Mouse (Mus musculus) intestine, embryonic 16.5 days (tissue): Measurements from ENCODE around the gene Daam2. TPM values are rescaled to one million over a fixed set of nuclear protein-coding genes. Genes with fewer than 3 reads are reported as not detected.
A peak's percentile ranks its signal among the peaks of the same experiment; 100 is the strongest.

Experiments used
- ATAC-seq: fragments of 200-750 bp; cut with Nextera tagmentation; 2 replicates; pipeline ENCODE4 v1.8.0; 2017; ENCODE audit warnings: moderate TSS enrichment, moderate library complexity
- H3K27ac ChIP-seq: fragments of 300-500 bp; sonication (generic); 2 replicates; pipeline ENCODE4 v1.5.1; 2014; ENCODE audit warnings: mild to moderate bottlenecking, low read length
- H3K27me3 ChIP-seq: fragments of 300-500 bp; sonication (generic); replicated peaks from 2 replicates; pipeline ENCODE4 v1.6.1; 2014; ENCODE audit warnings: low read length, control low read depth, mixed read lengths; ENCODE audit not compliant: control insufficient read depth, insufficient read depth
- H3K36me3 ChIP-seq: fragments of 300-500 bp; sonication (generic); 2 replicates; pipeline ENCODE4 v1.6.1; 2014; ENCODE audit warnings: low read length, control low read depth; ENCODE audit not compliant: control insufficient read depth, insufficient read depth
- H3K4me1 ChIP-seq: fragments of 300-500 bp; sonication (generic); 2 replicates; pipeline ENCODE4 v1.6.1; 2014; ENCODE audit warnings: low read length, control low read depth, mixed read lengths; ENCODE audit not compliant: control insufficient read depth, insufficient read depth
- H3K4me2 ChIP-seq: fragments of 300-500 bp; sonication (generic); 2 replicates; pipeline ENCODE4 v1.6.1; 2014; ENCODE audit warnings: low read depth, low read length, control low read depth
- H3K4me3 ChIP-seq: fragments of 300-500 bp; sonication (generic); 2 replicates; pipeline ENCODE4 v1.5.1; 2014; ENCODE audit warnings: mild to moderate bottlenecking, low read length
- H3K9ac ChIP-seq: fragments of 300-500 bp; sonication (generic); 2 replicates; pipeline ENCODE4 v1.6.1; 2014; ENCODE audit warnings: low read depth, low read length
- H3K9me3 ChIP-seq: fragments of 300-500 bp; sonication (generic); 2 replicates; pipeline ENCODE4 v1.6.1; 2016; ENCODE audit warnings: low read length, control low read depth; ENCODE audit not compliant: control insufficient read depth
- WGBS: fragments of 180-500 bp; shearing (Covaris S2); extraction: QIAGEN DNeasy Blood & Tissue Kit; methylation state at CpG from one replicate; pipeline ENCODE4 v1.1.7; 2014; 5-methylcytosine and 5-hydroxymethylcytosine counted together
- polyA plus RNA-seq: library from polyadenylated mRNA; unstranded; fragments of >200 nt; fragmentation: Nextera tagmentation; extraction: Ambion mirVana; gene quantifications from 2 replicates; pipeline ENCODE4 v1.2.1, GENCODE M21; 2015

Daam2 gene
- polyA plus RNA-seq, 1 experiment from 2014 or later = 3.5 TPM

DNA sequence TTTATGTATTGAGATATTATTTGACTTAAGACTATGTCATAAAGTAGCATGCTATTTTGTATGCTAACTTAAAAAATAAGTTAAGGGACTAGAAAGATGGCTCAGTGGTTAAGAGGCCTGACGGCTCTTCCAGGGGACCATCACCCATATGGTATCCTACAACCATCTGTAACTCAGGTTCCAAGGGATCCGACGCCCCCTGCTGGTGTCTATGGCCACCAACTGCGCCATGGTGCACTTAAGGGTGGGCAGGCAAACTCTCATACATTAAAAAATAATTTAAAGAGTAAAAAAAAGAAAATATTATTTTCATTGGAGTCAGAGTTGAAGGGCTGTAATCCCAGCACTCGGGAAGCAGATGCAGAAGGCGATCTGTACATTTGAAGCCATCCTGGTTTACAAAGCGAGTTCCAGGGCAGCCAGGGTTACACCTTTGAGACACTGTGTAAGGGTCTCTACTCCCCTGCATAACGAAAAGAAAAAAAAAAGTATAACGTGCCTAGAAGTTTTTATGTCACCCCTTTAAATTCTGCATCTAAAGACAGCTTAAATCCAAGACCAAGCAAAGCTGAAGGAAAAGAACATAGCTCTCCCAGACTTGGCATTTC lies 136.4 kb downstream of the Daam2 start:
- WGBS = 22% methylated on average over 9 of the region's 9 CpGs
- H3K9me3 ChIP-seq = no peaks in the 10 kb centered on the region
- peaks cover 19% of the 10 kb centered on the region for H3K4me1 ChIP-seq
- no peak overlapping the region for H3K9ac ChIP-seq
- no peak overlapping the region for H3K27ac ChIP-seq
- ATAC-seq = peak; percentile 7
- H3K4me2 ChIP-seq = peak overlapping the region; percentile 15; the same call in 1 of the 2 replicates
- H3K27me3 ChIP-seq = no peaks in the 10 kb centered on the region
- no peaks in the 10 kb centered on the region for H3K36me3 ChIP-seq
- no peak overlapping the region for H3K4me3 ChIP-seq

DNA sequence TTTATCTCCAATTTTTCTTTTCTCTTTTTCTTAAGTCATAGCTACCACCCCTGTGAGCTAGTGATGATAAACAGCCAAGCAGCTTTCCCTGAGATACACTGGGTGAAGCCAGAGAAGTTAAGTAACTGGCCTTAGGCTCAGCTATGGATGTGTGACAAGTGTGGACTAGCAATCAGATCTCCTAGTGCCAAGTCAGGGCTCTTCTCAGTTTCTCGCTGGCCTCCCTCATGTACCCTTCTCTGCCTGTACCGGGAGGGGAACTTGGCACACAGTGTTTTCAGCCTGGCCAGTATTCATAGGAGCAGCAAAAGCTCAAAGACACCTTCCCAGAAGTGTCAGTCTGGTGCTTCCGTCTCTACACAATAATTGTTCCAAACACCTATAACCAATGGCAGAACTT lies 140.3 kb downstream of the Daam2 start:
- no peaks in the 10 kb centered on the region for H3K4me1 ChIP-seq
- no peaks in the 10 kb centered on the region for H3K36me3 ChIP-seq
- ATAC-seq = no peak
- H3K27me3 ChIP-seq = no peaks in the 10 kb centered on the region
- no peak overlapping the region for H3K4me3 ChIP-seq
- 89% methylated on average over 3 of the region's 3 CpGs for WGBS
- H3K27ac ChIP-seq = no peak overlapping the region
- H3K9ac ChIP-seq = no peak overlapping the region
- H3K9me3 ChIP-seq = no peaks in the 10 kb centered on the region
- no peak overlapping the region for H3K4me2 ChIP-seq

DNA sequence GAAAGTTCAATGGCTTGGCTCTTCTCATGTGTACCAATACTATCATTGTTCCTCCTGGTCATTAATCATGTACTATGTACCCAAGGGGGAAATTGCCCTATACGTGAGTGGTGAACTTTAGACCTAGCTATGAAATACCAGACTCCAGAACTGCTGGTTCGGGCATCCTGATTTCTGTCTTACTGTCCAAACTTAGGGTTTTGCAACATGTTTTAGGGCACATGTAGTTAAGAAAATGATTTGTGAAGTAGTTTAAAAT lies 141.1 kb downstream of the Daam2 start:
- no peak overlapping the region for H3K4me2 ChIP-seq
- H3K4me1 ChIP-seq = no peaks in the 10 kb centered on the region
- no peak overlapping the region for H3K9ac ChIP-seq
- H3K27ac ChIP-seq = no peak overlapping the region
- no peaks in the 10 kb centered on the region for H3K27me3 ChIP-seq
- ATAC-seq = peak; percentile 76
- WGBS = 55% methylated on average over 2 of the region's 2 CpGs
- no peak overlapping the region for H3K4me3 ChIP-seq
- H3K36me3 ChIP-seq = no peaks in the 10 kb centered on the region
- no peaks in the 10 kb centered on the region for H3K9me3 ChIP-seq

DNA sequence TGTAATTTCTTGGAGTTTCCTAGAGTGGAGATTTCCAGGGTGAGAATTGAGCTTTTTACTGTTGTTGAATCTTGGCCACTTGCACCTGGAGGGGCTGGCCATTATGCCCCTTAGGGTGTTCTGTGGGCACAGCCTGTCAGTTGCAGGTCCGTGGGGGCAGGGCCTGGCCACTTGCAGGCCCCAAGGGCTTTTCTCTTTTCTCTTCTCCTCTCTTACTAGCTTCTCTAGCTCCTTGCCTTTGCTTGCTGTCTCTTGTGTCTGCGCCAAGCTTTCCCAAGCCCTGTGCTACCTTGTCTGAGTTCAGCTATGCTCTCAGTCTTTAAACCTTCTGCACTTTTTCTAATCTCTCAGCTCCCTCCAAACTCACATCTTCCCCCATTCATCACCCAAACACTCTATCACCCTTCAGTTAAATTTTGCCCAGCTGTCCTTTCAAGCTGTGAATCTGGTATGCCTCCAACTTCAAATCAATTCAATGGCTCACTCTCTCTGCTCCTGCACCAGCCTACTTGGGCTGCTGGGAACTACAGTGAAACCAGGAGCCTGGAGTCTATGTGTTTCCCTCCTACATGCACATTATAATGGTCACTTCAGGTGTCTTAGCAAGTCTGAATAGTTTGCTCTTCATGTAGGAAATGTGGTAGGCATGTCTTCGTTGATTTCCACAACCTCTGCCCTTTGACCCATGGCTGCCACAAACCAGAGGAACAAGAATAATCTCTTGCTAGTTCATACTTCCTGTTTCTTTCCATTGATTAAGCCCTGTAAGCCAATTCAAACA lies 141.7 kb downstream of the Daam2 start:
- no peak for ATAC-seq
- H3K9ac ChIP-seq = no peak overlapping the region

DNA sequence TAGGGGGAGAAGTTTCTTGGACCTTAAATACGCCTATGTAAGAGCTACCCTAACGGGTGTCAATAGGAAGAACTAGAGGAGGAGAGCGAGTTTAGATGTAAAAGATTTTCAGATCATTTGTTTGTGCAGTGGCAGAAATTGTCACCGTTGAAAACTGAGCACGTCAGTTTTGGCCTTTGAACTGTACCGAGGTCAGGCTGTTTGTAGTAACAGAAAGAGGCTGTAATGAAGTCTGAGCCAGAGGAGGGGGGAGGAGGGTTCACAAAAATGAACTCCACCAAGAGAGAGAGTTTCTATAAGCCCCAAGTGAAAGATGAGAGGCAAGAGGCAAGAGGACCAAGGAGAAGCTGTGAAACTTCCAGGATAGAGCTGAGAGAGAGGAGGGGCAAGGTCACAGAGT lies 144.3 kb downstream of the Daam2 start:
- no peak for ATAC-seq
- Histone ChIP-seq H3K9ac (no peak overlapping the region), H3K4me3 (no peak overlapping the region), H3K27ac (no peak overlapping the region), H3K9me3 (no peaks in the 10 kb centered on the region), H3K4me1 (no peaks in the 10 kb centered on the region), H3K27me3 (no peaks in the 10 kb centered on the region), H3K4me2 (no peak overlapping the region), H3K36me3 (no peaks in the 10 kb centered on the region)
- WGBS = 50% methylated on average over 6 of the region's 6 CpGs

More for the DNA sequence above, 141.7 kb downstream of the Daam2 start:
- Histone ChIP-seq H3K27ac (peak overlapping the region; percentile 9; the same call in 1 of the 2 replicates), H3K27me3 (no peaks in the 10 kb centered on the region), H3K36me3 (no peaks in the 10 kb centered on the region), H3K4me2 (no peak overlapping the region), H3K4me1 (no peaks in the 10 kb centered on the region), H3K9me3 (no peaks in the 10 kb centered on the region), H3K4me3 (no peak overlapping the region)
- 51% methylated on average over 3 of the region's 3 CpGs for WGBS

DNA sequence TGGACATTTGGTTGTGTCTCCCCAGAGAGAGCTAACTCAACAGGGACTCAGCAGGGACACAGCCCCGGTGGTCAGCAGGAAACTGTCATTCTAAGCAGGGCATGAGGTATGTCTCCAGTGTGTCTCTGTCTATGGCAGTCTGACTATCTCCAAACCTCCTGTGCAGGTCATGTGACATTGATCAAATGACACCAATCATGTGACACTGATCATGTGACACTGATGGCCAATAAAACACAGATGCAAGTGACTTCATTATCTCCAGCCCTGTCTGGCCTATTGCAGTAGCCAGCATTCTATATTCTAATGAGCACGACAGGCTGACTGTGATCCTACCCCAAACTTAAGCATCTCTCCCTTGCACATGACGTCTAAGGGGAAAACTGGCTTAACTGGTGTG lies 147.9 kb downstream of the Daam2 start:
- Histone ChIP-seq H3K4me1 (no peaks in the 10 kb centered on the region), H3K4me3 (no peak overlapping the region), H3K9me3 (no peaks in the 10 kb centered on the region), H3K36me3 (no peaks in the 10 kb centered on the region), H3K27ac (no peak overlapping the region), H3K9ac (no peak overlapping the region), H3K27me3 (no peaks in the 10 kb centered on the region), H3K4me2 (no peak overlapping the region)
- no peak for ATAC-seq
- WGBS = 75% methylated on average over 3 of the region's 3 CpGs

DNA sequence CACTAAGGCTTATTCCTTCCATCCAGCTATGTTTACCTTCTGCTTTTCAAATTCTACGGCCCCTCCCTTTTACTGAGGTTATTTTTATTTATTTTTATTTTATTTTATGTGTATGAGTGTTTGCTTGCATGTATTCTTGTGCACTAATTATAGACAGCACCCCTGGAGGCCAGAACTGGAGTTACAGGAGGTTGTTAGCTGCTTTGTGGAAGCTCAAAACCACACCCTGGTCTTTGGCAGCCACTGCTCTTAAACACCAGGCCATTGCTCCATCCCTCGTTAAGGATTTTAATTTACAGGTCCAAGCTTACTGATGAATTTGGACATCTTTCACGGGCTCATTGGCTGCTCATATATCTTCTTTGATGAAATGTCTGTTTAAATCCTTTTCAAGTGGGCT lies 150.6 kb downstream of the Daam2 start:
- Histone ChIP-seq H3K4me3 (no peak overlapping the region), H3K27me3 (no peaks in the 10 kb centered on the region), H3K9me3 (no peaks in the 10 kb centered on the region), H3K36me3 (no peaks in the 10 kb centered on the region), H3K27ac (no peak overlapping the region), H3K9ac (no peak overlapping the region), H3K4me2 (no peak overlapping the region), H3K4me1 (no peaks in the 10 kb centered on the region)
- 58% methylated on average over 3 of the region's 3 CpGs for WGBS
- no peak for ATAC-seq

DNA sequence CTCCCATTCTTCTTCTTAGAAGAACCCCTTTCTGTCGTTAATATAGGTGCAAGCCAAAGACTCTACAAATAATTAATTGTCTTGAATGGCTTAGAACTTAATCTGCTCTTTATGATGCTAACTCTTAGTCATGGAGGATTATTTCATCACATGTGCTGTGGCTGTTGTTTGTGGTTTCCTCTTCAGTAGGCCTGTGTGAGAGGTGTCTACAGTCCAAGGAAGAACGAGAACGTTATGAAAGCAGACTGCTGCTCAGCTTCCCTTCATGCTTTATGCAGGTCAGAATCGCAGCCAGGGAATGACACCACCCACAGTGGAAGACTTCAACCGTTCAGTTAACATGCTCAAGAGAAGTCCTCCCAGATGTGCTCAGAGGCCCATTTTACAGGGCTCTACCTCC lies 151.2 kb downstream of the Daam2 start:
- Histone ChIP-seq H3K4me3 (no peak overlapping the region), H3K9me3 (no peaks in the 10 kb centered on the region), H3K27me3 (no peaks in the 10 kb centered on the region), H3K4me2 (no peak overlapping the region), H3K4me1 (no peaks in the 10 kb centered on the region), H3K27ac (no peak overlapping the region), H3K9ac (no peak overlapping the region), H3K36me3 (no peaks in the 10 kb centered on the region)
- 88% methylated on average over 5 of the region's 5 CpGs for WGBS
- no peak for ATAC-seq
